Mouse (Mus musculus): ENCODE results near the gene Tex38. TPM values are rescaled to one million over a fixed set of nuclear protein-coding genes. Genes with fewer than 3 reads are reported as not detected.
A peak's percentile ranks its signal among the peaks of the same experiment; 100 is the strongest.

The Tex38 gene
- polyA plus RNA-seq, 1 experiment from 2014 or later, result not detected

- Histone ChIP-seq H3K27me3 (ENCODE audit: control insufficient read depth, insufficient read depth, low read depth, low read length) (no peaks in the 10 kb centered on the region), H3K36me3 (ENCODE audit: control insufficient read depth, insufficient read depth) (peaks cover 13% of the 10 kb centered on the region), H3K9ac (ENCODE audit: low read depth, low read length) (no peak overlapping the region), H3K4me2 (ENCODE audit: low read depth, low read length) (no peak overlapping the region), H3K4me1 (ENCODE audit: control insufficient read depth, low read depth, low read length) (no peaks in the 10 kb centered on the region), H3K27ac (ENCODE audit: low read length) (no peak overlapping the region), H3K9me3 (replicated peaks; ENCODE audit: control insufficient read depth, low read length) (no peaks in the 10 kb centered on the region), H3K4me3 (ENCODE audit: low read depth, low read length) (no peak overlapping the region)
- WGBS (ENCODE audit: insufficient replicate concordance), result 76% methylated on average over 1 of the region's 1 CpGs
- no peak for ATAC-seq (ENCODE audit: low read depth)
These were observed 26.0 kb downstream of the Tex38 start for GRCm38 (mm10) chr4:115754851-115755250.

- peaks cover 16% of the 10 kb centered on the region for H3K36me3 ChIP-seq (ENCODE audit: control insufficient read depth, insufficient read depth)
- H3K4me3 ChIP-seq (ENCODE audit: low read depth, low read length), result no peak overlapping the region
- no peak overlapping the region for H3K27ac ChIP-seq (ENCODE audit: low read length)
- H3K4me2 ChIP-seq (ENCODE audit: low read depth, low read length), result no peak overlapping the region
- H3K9ac ChIP-seq (ENCODE audit: low read depth, low read length), result no peak overlapping the region
- WGBS (ENCODE audit: insufficient replicate concordance), result 81% methylated on average over 3 of the region's 3 CpGs
- no peaks in the 10 kb centered on the region for H3K4me1 ChIP-seq (ENCODE audit: control insufficient read depth, low read depth, low read length)
- no peak for ATAC-seq (ENCODE audit: low read depth)
- no peaks in the 10 kb centered on the region for H3K27me3 ChIP-seq (ENCODE audit: control insufficient read depth, insufficient read depth, low read depth, low read length)
- no peaks in the 10 kb centered on the region for H3K9me3 ChIP-seq (replicated peaks; ENCODE audit: control insufficient read depth, low read length)
These were observed 26.7 kb downstream of the Tex38 start for GRCm38 (mm10) chr4:115754101-115754500.

- H3K4me3 ChIP-seq (ENCODE audit: low read depth, low read length), result no peak overlapping the region
- no peaks in the 10 kb centered on the region for H3K9me3 ChIP-seq (replicated peaks; ENCODE audit: control insufficient read depth, low read length)
- no peak for ATAC-seq (ENCODE audit: low read depth)
- no peaks in the 10 kb centered on the region for H3K4me1 ChIP-seq (ENCODE audit: control insufficient read depth, low read depth, low read length)
- 18% methylated on average over 1 of the region's 1 CpGs for WGBS (ENCODE audit: insufficient replicate concordance)
- no peak overlapping the region for H3K4me2 ChIP-seq (ENCODE audit: low read depth, low read length)
- H3K27ac ChIP-seq (ENCODE audit: low read length), result no peak overlapping the region
- H3K9ac ChIP-seq (ENCODE audit: low read depth, low read length), result no peak overlapping the region
- H3K27me3 ChIP-seq (ENCODE audit: control insufficient read depth, insufficient read depth, low read depth, low read length), result no peaks in the 10 kb centered on the region
- peaks cover 20% of the 10 kb centered on the region for H3K36me3 ChIP-seq (ENCODE audit: control insufficient read depth, insufficient read depth)
These were observed 31.5 kb downstream of the Tex38 start for GRCm38 (mm10) chr4:115749336-115749735.

- Histone ChIP-seq H3K4me1 (ENCODE audit: control insufficient read depth, low read depth, low read length) (no peaks in the 10 kb centered on the region), H3K27me3 (ENCODE audit: control insufficient read depth, insufficient read depth, low read depth, low read length) (no peaks in the 10 kb centered on the region), H3K9ac (ENCODE audit: low read depth, low read length) (no peak overlapping the region), H3K27ac (ENCODE audit: low read length) (no peak overlapping the region), H3K9me3 (replicated peaks; ENCODE audit: control insufficient read depth, low read length) (no peaks in the 10 kb centered on the region), H3K36me3 (ENCODE audit: control insufficient read depth, insufficient read depth) (peaks cover 18% of the 10 kb centered on the region), H3K4me2 (ENCODE audit: low read depth, low read length) (no peak overlapping the region), H3K4me3 (ENCODE audit: low read depth, low read length) (no peak overlapping the region)
- WGBS (ENCODE audit: insufficient replicate concordance), result 76% methylated on average over 1 of the region's 1 CpGs
- ATAC-seq (ENCODE audit: low read depth), result no peak
These were observed 32.6 kb downstream of the Tex38 start for GRCm38 (mm10) chr4:115748181-115748580.

GRCm38 (mm10) chr4:115743096-115743495 is 37.7 kb downstream of the Tex38 start:
- H3K4me3 ChIP-seq (ENCODE audit: low read depth, low read length), result no peak overlapping the region
- H3K4me2 ChIP-seq (ENCODE audit: low read depth, low read length), result no peak overlapping the region
- H3K9ac ChIP-seq (ENCODE audit: low read depth, low read length), result no peak overlapping the region
- 55% methylated on average over 4 of the region's 4 CpGs for WGBS (ENCODE audit: insufficient replicate concordance)
- H3K36me3 ChIP-seq (ENCODE audit: control insufficient read depth, insufficient read depth), result peaks cover 12% of the 10 kb centered on the region
- no peak for ATAC-seq (ENCODE audit: low read depth)
- H3K4me1 ChIP-seq (ENCODE audit: control insufficient read depth, low read depth, low read length), result peaks cover 11% of the 10 kb centered on the region
- H3K27me3 ChIP-seq (ENCODE audit: control insufficient read depth, insufficient read depth, low read depth, low read length), result no peaks in the 10 kb centered on the region
- H3K27ac ChIP-seq (ENCODE audit: low read length), result no peak overlapping the region
- no peaks in the 10 kb centered on the region for H3K9me3 ChIP-seq (replicated peaks; ENCODE audit: control insufficient read depth, low read length)

- H3K4me2 ChIP-seq (ENCODE audit: low read depth, low read length), result no peak overlapping the region
- H3K9me3 ChIP-seq (replicated peaks; ENCODE audit: control insufficient read depth, low read length), result no peaks in the 10 kb centered on the region
- no peak for ATAC-seq (ENCODE audit: low read depth)
- H3K4me3 ChIP-seq (ENCODE audit: low read depth, low read length), result no peak overlapping the region
- H3K4me1 ChIP-seq (ENCODE audit: control insufficient read depth, low read depth, low read length), result peaks cover 11% of the 10 kb centered on the region
- H3K27me3 ChIP-seq (ENCODE audit: control insufficient read depth, insufficient read depth, low read depth, low read length), result no peaks in the 10 kb centered on the region
- H3K9ac ChIP-seq (ENCODE audit: low read depth, low read length), result no peak overlapping the region
- H3K36me3 ChIP-seq (ENCODE audit: control insufficient read depth, insufficient read depth), result peaks cover 11% of the 10 kb centered on the region; the same call in 1 of the 2 replicates
- no peak overlapping the region for H3K27ac ChIP-seq (ENCODE audit: low read length)
These were observed 38.2 kb downstream of the Tex38 start for GRCm38 (mm10) chr4:115742658-115743057.

- Histone ChIP-seq H3K27ac (ENCODE audit: low read length) (no peak overlapping the region; the same call in 1 of the 2 replicates), H3K9me3 (replicated peaks; ENCODE audit: control insufficient read depth, low read length) (no peaks in the 10 kb centered on the region)
- WGBS (ENCODE audit: insufficient replicate concordance), result 24% methylated on average over 13 of the region's 13 CpGs
These were observed 42.3 kb downstream of the Tex38 start for GRCm38 (mm10) chr4:115738481-115738985.

GRCm38 (mm10) chr4:115737551-115738041 is 43.2 kb downstream of the Tex38 start, which contains the start of gene Efcab14:
TSS of gene Efcab14 (plus strand) at chr4:115737744.
- WGBS (ENCODE audit: insufficient replicate concordance), result under 1% methylated on average over 45 of the region's 45 CpGs
- H3K4me2 ChIP-seq (ENCODE audit: low read depth, low read length), result peak within 1 kb of the TSS; percentile 89
- H3K4me1 ChIP-seq (ENCODE audit: control insufficient read depth, low read depth, low read length), result peaks cover 16% of the 10 kb centered on the region
- ATAC-seq (ENCODE audit: low read depth), result peak; percentile 100
- no peaks in the 10 kb centered on the region for H3K9me3 ChIP-seq (replicated peaks; ENCODE audit: control insufficient read depth, low read length)
- peak within 1 kb of the TSS; percentile 80 for H3K4me3 ChIP-seq (ENCODE audit: low read depth, low read length)
- H3K36me3 ChIP-seq (ENCODE audit: control insufficient read depth, insufficient read depth), result peaks cover 9% of the 10 kb centered on the region; the same call in 1 of the 2 replicates
- H3K9ac ChIP-seq (ENCODE audit: low read depth, low read length), result peak within 1 kb of the TSS; percentile 84
- no peaks in the 10 kb centered on the region for H3K27me3 ChIP-seq (ENCODE audit: control insufficient read depth, insufficient read depth, low read depth, low read length)
- peak within 1 kb of the TSS; percentile 71 for H3K27ac ChIP-seq (ENCODE audit: low read length)

More at GRCm38 (mm10) chr4:115738481-115738985, 42.3 kb downstream of the Tex38 start:
- H3K4me2 ChIP-seq (ENCODE audit: low read depth, low read length), result peak overlapping the region; percentile 89
- no peaks in the 10 kb centered on the region for H3K27me3 ChIP-seq (ENCODE audit: control insufficient read depth, insufficient read depth, low read depth, low read length)
- peak overlapping the region; percentile 84 for H3K9ac ChIP-seq (ENCODE audit: low read depth, low read length)
- peak overlapping the region; percentile 80 for H3K4me3 ChIP-seq (ENCODE audit: low read depth, low read length)
- H3K4me1 ChIP-seq (ENCODE audit: control insufficient read depth, low read depth, low read length), result peaks cover 16% of the 10 kb centered on the region
- H3K36me3 ChIP-seq (ENCODE audit: control insufficient read depth, insufficient read depth), result peaks cover 9% of the 10 kb centered on the region; the same call in 1 of the 2 replicates
- ATAC-seq (ENCODE audit: low read depth), result no peak

GRCm38 (mm10) chr4:115734867-115735266 is 46.0 kb downstream of the Tex38 start:
- Histone ChIP-seq H3K36me3 (ENCODE audit: control insufficient read depth, insufficient read depth) (no peaks in the 10 kb centered on the region), H3K9ac (ENCODE audit: low read depth, low read length) (no peak overlapping the region), H3K4me3 (ENCODE audit: low read depth, low read length) (no peak overlapping the region), H3K9me3 (replicated peaks; ENCODE audit: control insufficient read depth, low read length) (no peaks in the 10 kb centered on the region), H3K27ac (ENCODE audit: low read length) (no peak overlapping the region), H3K4me2 (ENCODE audit: low read depth, low read length) (no peak overlapping the region), H3K27me3 (ENCODE audit: control insufficient read depth, insufficient read depth, low read depth, low read length) (no peaks in the 10 kb centered on the region), H3K4me1 (ENCODE audit: control insufficient read depth, low read depth, low read length) (peaks cover 16% of the 10 kb centered on the region)
- WGBS (ENCODE audit: insufficient replicate concordance), result 61% methylated on average over 4 of the region's 4 CpGs
- ATAC-seq (ENCODE audit: low read depth), result no peak

Data from liver, embryonic 16.5 days (tissue).